Mouse (Mus musculus) G1E-ER4 (cell line): ENCODE measurements around the gene Tsc22d1. TPM values are rescaled to one million over a fixed set of nuclear protein-coding genes. Genes with fewer than 3 reads are reported as not detected.

Experiments used
- GATA1 ChIP-seq: IDR thresholded peaks from one replicate; pipeline ENCODE4 v1.8.0; 2012; ENCODE audit warnings: low read length, inconsistent platforms
- polyA plus RNA-seq: library from polyadenylated mRNA; stranded (reverse); fragments of >175 nt; gene quantifications from 2 replicates; pipeline ENCODE4 v1.2.3, GENCODE M21; 2012

The Tsc22d1 gene
- polyA plus RNA-seq, 1 experiment, result 42.1 TPM

GRCm38 (mm10) chr14:76425986-76426530, 11.3 kb downstream of the Tsc22d1 start:
- TF ChIP-seq GATA1, result no peak

GRCm38 (mm10) chr14:76428855-76429254, 14.1 kb downstream of the Tsc22d1 start:
- TF ChIP-seq GATA1, result no peak

DNA sequence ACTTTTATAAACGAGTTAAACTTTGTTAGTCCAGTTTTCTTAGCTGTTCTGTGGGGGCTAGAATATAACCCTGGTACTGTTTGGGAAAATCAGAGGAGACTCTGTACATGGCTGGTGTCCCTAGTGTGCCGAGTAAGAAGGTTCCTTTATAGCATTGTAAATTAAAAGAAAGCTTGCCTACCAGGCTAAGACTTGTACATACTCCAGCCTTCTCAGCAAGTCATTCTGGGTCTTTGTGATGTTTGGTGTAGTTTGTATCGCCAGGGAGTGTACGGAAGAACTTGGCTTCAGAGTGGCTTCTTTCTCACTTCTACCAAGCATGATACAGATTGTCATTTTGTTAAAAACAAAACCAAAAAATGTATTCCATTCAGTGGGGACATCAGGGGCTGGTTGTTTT, 17.2 kb downstream of the Tsc22d1 start:
- no peak for TF ChIP-seq GATA1

GRCm38 (mm10) chr14:76432369-76432768, 17.6 kb downstream of the Tsc22d1 start:
- no peak for TF ChIP-seq GATA1

GRCm38 (mm10) chr14:76432816-76433215, 18.1 kb downstream of the Tsc22d1 start:
- TF ChIP-seq GATA1, result no peak

- no peak for TF ChIP-seq GATA1
These were observed 27.4 kb downstream of the Tsc22d1 start for GRCm38 (mm10) chr14:76442160-76442559.

- TF ChIP-seq GATA1, result no peak
These were observed 34.2 kb downstream of the Tsc22d1 start for GRCm38 (mm10) chr14:76448987-76449386.

GRCm38 (mm10) chr14:76451011-76451410, 36.2 kb downstream of the Tsc22d1 start:
- TF ChIP-seq GATA1, result no peak

DNA sequence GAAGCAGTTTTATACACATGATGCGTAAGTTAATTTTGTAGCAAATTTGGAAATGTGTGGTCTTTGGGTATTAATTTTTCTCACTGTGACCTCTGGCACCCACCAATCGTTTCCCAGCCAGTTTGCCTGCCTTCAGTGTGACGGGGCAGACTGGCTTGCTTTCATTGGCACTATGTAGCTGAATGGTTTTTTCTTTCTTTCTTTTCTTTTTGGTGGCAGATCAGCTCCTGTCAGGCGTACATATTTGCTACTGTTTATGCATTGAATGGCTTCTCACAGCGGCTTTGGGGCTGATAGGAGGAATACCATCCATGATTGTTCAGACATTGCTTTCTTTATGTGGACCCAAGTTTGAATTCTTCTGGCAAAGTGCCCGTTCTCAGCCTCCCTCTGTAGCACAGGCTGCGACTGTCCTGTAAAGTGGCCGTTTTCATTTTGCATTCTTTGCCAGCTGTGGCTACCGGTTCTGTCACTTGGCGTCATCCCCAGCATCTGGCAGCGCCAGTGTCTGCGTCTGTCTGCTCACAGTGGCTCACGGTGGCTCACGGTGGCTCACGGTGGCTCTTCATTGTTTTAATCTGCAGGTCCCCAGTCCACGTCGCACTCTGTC, 38.1 kb downstream of the Tsc22d1 start:
- TF ChIP-seq GATA1, result no peak

GRCm38 (mm10) chr14:76454673-76455072, 39.9 kb downstream of the Tsc22d1 start:
- TF ChIP-seq GATA1, result no peak

GRCm38 (mm10) chr14:76455159-76455558, 40.4 kb downstream of the Tsc22d1 start:
- no peak for TF ChIP-seq GATA1

DNA sequence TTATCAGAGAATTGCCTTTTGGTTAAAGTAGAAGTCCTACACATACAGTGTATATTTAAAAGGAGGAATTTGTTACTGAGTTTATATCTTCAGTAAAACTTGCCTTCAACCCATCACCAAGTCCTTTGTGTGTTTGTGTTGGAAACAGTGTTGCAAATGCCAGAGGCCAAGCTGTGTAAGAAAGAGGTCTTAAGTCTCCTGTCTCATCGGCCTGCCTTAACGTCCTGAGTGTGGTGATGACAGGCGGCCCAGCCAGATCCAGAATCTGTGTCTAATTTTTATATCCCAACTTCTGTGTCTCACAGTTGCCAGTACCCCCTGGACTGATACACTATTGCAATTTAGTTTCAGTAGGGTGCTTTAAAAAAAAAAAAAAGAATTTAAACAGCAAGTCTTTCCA, 42.9 kb downstream of the Tsc22d1 start:
- TF ChIP-seq GATA1, result no peak

- no peak for TF ChIP-seq GATA1
These were observed 45.4 kb downstream of the Tsc22d1 start for GRCm38 (mm10) chr14:76460181-76460580.

DNA sequence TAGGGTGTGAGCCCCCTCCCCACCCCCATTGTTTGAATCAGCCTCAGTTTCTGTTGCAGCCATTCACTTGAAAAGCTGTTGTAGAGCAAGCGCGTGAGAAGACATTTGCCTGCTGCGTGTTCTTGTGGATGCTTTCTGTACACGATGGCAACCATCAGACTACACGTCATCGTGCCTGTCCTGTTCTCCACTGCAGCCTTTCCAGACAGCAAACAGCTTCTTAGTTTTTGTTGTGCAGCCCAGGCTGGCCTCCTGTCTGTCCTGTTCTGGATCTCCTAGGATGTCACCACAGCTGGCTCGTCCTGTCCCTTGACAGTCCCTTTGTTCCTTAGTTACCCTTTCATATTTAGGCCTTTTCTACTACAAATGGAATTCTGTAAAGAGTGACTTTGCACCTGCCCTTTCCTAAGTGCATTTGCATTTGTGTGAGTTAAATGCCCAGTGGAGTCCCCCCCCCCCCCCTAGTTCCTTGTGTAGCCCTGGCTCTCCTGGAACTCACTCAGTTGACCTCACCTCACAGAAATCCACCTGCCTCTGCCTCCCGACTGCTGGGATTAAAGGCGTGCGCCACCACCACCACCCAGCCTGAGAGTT, 46.5 kb downstream of the Tsc22d1 start:
- no peak for TF ChIP-seq GATA1

DNA sequence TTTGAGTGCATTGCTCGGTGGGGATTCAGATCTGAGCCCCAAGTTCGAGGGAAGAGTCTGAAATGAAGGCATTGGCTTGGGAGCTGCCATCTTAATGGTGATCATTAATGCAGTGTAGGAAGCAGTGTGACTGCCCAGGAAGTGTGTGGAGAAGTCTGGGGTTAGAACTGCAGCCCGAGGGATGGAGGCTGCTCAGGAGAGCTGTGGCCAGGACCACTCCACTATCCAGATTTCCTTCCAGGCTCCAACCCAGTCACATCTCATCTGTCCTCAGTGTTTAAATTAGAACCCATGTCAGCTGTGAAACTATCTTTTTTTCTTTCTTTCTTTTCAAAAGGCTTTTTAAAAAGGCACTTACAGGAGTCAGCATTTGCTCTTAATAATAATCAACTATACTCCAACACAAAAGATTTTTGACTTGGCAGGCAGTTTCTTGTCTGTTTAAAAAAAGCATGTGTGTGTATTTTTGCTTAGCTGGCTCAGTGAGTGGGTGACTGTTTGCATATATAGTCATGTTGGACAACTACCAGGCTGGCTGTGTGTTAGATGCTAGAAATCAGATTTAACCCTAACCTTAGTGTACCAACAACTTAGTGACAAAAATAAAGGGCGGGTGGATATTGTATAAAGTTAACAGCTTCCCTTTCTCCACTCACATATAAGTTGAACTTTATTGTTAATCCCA, 48.8 kb downstream of the Tsc22d1 start:
- TF ChIP-seq GATA1, result no peak

DNA sequence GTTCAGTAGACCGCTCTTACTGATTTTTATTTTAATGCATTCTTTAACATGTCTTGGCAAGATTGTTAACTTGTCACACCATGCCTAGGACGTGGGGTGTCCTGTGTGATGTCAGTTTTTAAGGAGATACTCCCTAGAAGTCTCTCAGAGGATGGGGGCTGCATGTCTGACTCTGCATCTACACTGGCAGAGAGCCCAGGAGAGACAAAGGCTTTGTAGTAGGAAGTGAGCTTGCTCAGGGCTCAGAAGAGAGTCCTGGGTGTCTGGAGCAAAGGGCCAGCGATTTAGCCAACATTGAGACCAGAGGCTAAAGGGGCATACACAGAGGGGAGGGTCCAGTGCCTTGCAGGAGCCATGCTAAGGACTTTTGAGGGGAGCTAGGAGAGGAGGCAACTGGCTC, 50.2 kb downstream of the Tsc22d1 start:
- no peak for TF ChIP-seq GATA1
